9 mouse cellular contexts compared by ENCODE assay signal in genomic region chr2:25328440-25328839, GRCm38 (mm10). TPM values are rescaled to one million over a fixed set of nuclear protein-coding genes. Genes with fewer than 3 reads are reported as not detected.
DNase-seq lines count a peak whose midpoint lies in the region; ATAC-seq and TF ChIP-seq lines count a peak whose summit lies in the region.
"Had no signal": no experiment of that assay in that cellular context is flagged by ENCODE, and none has a peak within 500 bp of the region (broad histone marks: within the 10 kb centered on the region; RNA-seq: fewer than 3 reads in every experiment).

No protein-coding gene starts in this region.

- no peaks in the 10 kb centered on the region for H3K9me3 ChIP-seq in liver, embryonic 14.5 days (ENCODE audit: control insufficient read depth, low read length)
- H3K9me3 ChIP-seq: neural tube, embryonic 12.5 days had no signal

- no peak overlapping the region for H3K4me3 ChIP-seq in cerebellum, adult 2 months (replicated peaks; ENCODE audit: insufficient read depth, low read depth, low read length)
- no peak overlapping the region for H3K4me3 ChIP-seq in lung, adult 2 months (replicated peaks; ENCODE audit: extremely low read depth, low read depth, low read length)
- no peak overlapping the region for H3K4me3 ChIP-seq in liver, embryonic 14.5 days (ENCODE audit: insufficient read depth in 1 of 2, low read depth in 2 of 2, low read length in 2 of 2)
- H3K4me3 ChIP-seq: neural tube, embryonic 12.5 days had no signal

- no peak for TF ChIP-seq EP300 in liver, embryonic 14.5 days (IDR thresholded peaks at IDR 0.05; ENCODE audit: low read depth)

- H3K9ac ChIP-seq in liver, embryonic 14.5 days (replicated peaks), result no peak overlapping the region
- H3K9ac ChIP-seq: neural tube, embryonic 12.5 days had no signal

- peak; percentile 54 to 63 for DNase-seq in cerebellum, adult 2 months
- DNase-seq in cerebellum, adult 11 months, result no peak
- DNase-seq in lung, adult 2 months, result no peak
- DNase-seq in lung, postnatal 25 days (ENCODE audit: low spot score), result no peak
- DNase-seq in brain, embryonic 14.5 days (ENCODE audit: low read depth), result peak; percentile 63
- peak in 2 of 3 experiments; percentile 36 to 43 for DNase-seq in liver, embryonic 14.5 days (ENCODE audit: low read depth in 3 of 3, low spot score in 3 of 3)
- DNase-seq in spleen, postnatal 14 days (ENCODE audit: low spot score in 2 of 2), result no peak

- H3K36me3 ChIP-seq in liver, embryonic 14.5 days (replicated peaks; ENCODE audit: control insufficient read depth, insufficient read depth, low read depth), result no peaks in the 10 kb centered on the region
- H3K36me3 ChIP-seq: neural tube, embryonic 12.5 days had no signal

- TF ChIP-seq POLR2A in cerebellum, adult 2 months (IDR thresholded peaks at IDR 0.05; ENCODE audit: borderline replicate concordance, insufficient read depth, low read length), result no peak
- TF ChIP-seq POLR2A in lung, adult 2 months (IDR thresholded peaks at IDR 0.05; ENCODE audit: borderline replicate concordance, extremely low read depth, low read depth, low read length), result no peak
- no peak for TF ChIP-seq POLR2A in brain, embryonic 14.5 days (IDR thresholded peaks at IDR 0.05; ENCODE audit: borderline replicate concordance, extremely low read depth, insufficient read depth, insufficient read length, poor library complexity, severe bottlenecking)

- peaks cover 2% of the 10 kb centered on the region; the same call in 1 of the 2 replicates for H3K4me1 ChIP-seq in cerebellum, adult 2 months (ENCODE audit: control insufficient read depth, insufficient read depth, low read length)
- H3K4me1 ChIP-seq in lung, adult 2 months (ENCODE audit: control insufficient read depth, insufficient read depth, low read length), result peaks cover 4% of the 10 kb centered on the region; the same call in 1 of the 2 replicates
- peaks cover 10% of the 10 kb centered on the region in 2 experiments for H3K4me1 ChIP-seq in liver, embryonic 14.5 days (replicated peaks; ENCODE audit: control insufficient read depth in 2 of 2, insufficient read depth in 2 of 2, low read length in 1 of 2)

- no peaks in the 10 kb centered on the region for H3K27me3 ChIP-seq in cerebellum, adult 2 months (ENCODE audit: control insufficient read depth, insufficient read depth, low read length)
- H3K27me3 ChIP-seq in liver, embryonic 14.5 days (ENCODE audit: control insufficient read depth, insufficient read depth, low read length), result no peaks in the 10 kb centered on the region; the same call in 1 of the 2 replicates
- H3K27me3 ChIP-seq: neural tube, embryonic 12.5 days had no signal

- H3K27ac ChIP-seq in cerebellum, adult 2 months (ENCODE audit: insufficient read depth, low read length), result no peak overlapping the region
- no peak overlapping the region for H3K27ac ChIP-seq in liver, embryonic 14.5 days
- H3K27ac ChIP-seq: neural tube, embryonic 12.5 days had no signal

- H3K4me2 ChIP-seq in liver, embryonic 14.5 days (ENCODE audit: low read depth), result no peak overlapping the region
- H3K4me2 ChIP-seq: neural tube, embryonic 12.5 days had no signal

- WGBS in cerebellum, adult 2 months, result 22% methylated on average over 7 of the region's 7 CpGs
- WGBS in lung, adult 2 months, result 40% methylated on average over 7 of the region's 7 CpGs
- 35% methylated on average over 7 of the region's 7 CpGs for WGBS in liver, embryonic 14.5 days (ENCODE audit: insufficient replicate concordance)

- no peak for ATAC-seq in liver, embryonic 14.5 days (ENCODE audit: insufficient read depth)
- ATAC-seq in inflammation-experienced regulatory T-cells, adult 6 months, result no peak

- TF ChIP-seq CTCF in cerebellum, adult 2 months (IDR thresholded peaks at IDR 0.05; ENCODE audit: borderline replicate concordance, insufficient read depth, low read depth, low read length), result peak; percentile 75
- TF ChIP-seq CTCF in lung, adult 2 months (IDR thresholded peaks at IDR 0.05; ENCODE audit: insufficient read depth, low read length), result peak; percentile 37
- peak; percentile 60 for TF ChIP-seq CTCF in brain, embryonic 14.5 days (IDR thresholded peaks at IDR 0.05; ENCODE audit: borderline replicate concordance, extremely low read depth, insufficient read depth, insufficient read length)
- TF ChIP-seq CTCF in liver, embryonic 14.5 days (IDR thresholded peaks at IDR 0.05; ENCODE audit: low read depth), result peak; percentile 74

RNA-seq across cellular contexts. Expression of gene Man1b1, which starts 3.7 kb away (rescaled TPM):
- 33.2 and 34.1 TPM in 2 replicates for polyA plus RNA-seq in cerebellum, adult 2 months (2012; rRNA removed)
- polyA plus RNA-seq in lung, adult 2 months (2012; rRNA removed), result 14.4 and 18.1 TPM in 2 replicates
- 22.5 and 37.0 TPM in 2 replicates for polyA plus RNA-seq in brain, embryonic 14.5 days (2012; rRNA removed)
- polyA plus RNA-seq in liver, embryonic 14.5 days (2012; rRNA removed), result 5.3 and 6.6 TPM in 2 replicates
- 25.4 and 28.2 TPM in 2 replicates for polyA plus RNA-seq in liver, embryonic 14.5 days (2014; fragmentation: Nextera tagmentation; extraction: Ambion mirVana)
- 10 to 100 TPM; 21.2 to 24.3 (median 23.1) TPM for polyA plus RNA-seq in inflammation-experienced regulatory T-cells, adult 6 months (2017; shearing (Covaris generic))

RNA-seq across cellular contexts. Expression of gene Grin1, which starts 9.5 kb away (rescaled TPM):
- polyA plus RNA-seq in cerebellum, adult 2 months (2012; rRNA removed), result 282 and 290 TPM in 2 replicates
- polyA plus RNA-seq in lung, adult 2 months (2012; rRNA removed), result 0.46 and 0.52 TPM in 2 replicates
- 24.4 and 47.2 TPM in 2 replicates for polyA plus RNA-seq in brain, embryonic 14.5 days (2012; rRNA removed)
- 0.02 and 0.05 TPM in 2 replicates for polyA plus RNA-seq in liver, embryonic 14.5 days (2012; rRNA removed)
- 0.06 and 0.14 TPM in 2 replicates for polyA plus RNA-seq in liver, embryonic 14.5 days (2014; fragmentation: Nextera tagmentation; extraction: Ambion mirVana)
- polyA plus RNA-seq in inflammation-experienced regulatory T-cells, adult 6 months (2017; shearing (Covaris generic)), result not detected

RNA-seq across cellular contexts. Expression of gene Dpp7, which starts 27.7 kb away (rescaled TPM):
- 63.1 and 71.2 TPM in 2 replicates for polyA plus RNA-seq in cerebellum, adult 2 months (2012; rRNA removed)
- polyA plus RNA-seq in lung, adult 2 months (2012; rRNA removed), result 33.6 and 36.4 TPM in 2 replicates
- polyA plus RNA-seq in brain, embryonic 14.5 days (2012; rRNA removed), result 35.3 and 57.1 TPM in 2 replicates
- polyA plus RNA-seq in liver, embryonic 14.5 days (2012; rRNA removed), result 9.3 and 10.6 TPM in 2 replicates
- polyA plus RNA-seq in liver, embryonic 14.5 days (2014; fragmentation: Nextera tagmentation; extraction: Ambion mirVana), result 9.4 and 12.8 TPM in 2 replicates
- 10 to 100 TPM; 10.2 to 24.6 (median 21.1) TPM for polyA plus RNA-seq in inflammation-experienced regulatory T-cells, adult 6 months (2017; shearing (Covaris generic))

RNA-seq across cellular contexts. Expression of gene Uap1l1, which starts 37.0 kb away (rescaled TPM):
- polyA plus RNA-seq in cerebellum, adult 2 months (2012; rRNA removed), result 19.0 and 22.1 TPM in 2 replicates
- 59.5 and 65.3 TPM in 2 replicates for polyA plus RNA-seq in lung, adult 2 months (2012; rRNA removed)
- polyA plus RNA-seq in brain, embryonic 14.5 days (2012; rRNA removed), result 2.4 TPM in 2 replicates
- polyA plus RNA-seq in liver, embryonic 14.5 days (2012; rRNA removed), result 2.9 and 3.8 TPM in 2 replicates
- polyA plus RNA-seq in liver, embryonic 14.5 days (2014; fragmentation: Nextera tagmentation; extraction: Ambion mirVana), result 9.3 and 14.1 TPM in 2 replicates
- polyA plus RNA-seq in inflammation-experienced regulatory T-cells, adult 6 months (2017; shearing (Covaris generic)), result 10 to 100 TPM; 12.2 to 20.6 (median 18.3) TPM

RNA-seq across cellular contexts. Expression of gene Lrrc26, which starts 38.7 kb away (rescaled TPM):
- polyA plus RNA-seq in cerebellum, adult 2 months (2012; rRNA removed), result 0.20 and 0.21 TPM in 2 replicates
- 52.8 and 59.6 TPM in 2 replicates for polyA plus RNA-seq in lung, adult 2 months (2012; rRNA removed)
- 0.07 TPM in 1 of 2 replicates, not detected in the other for polyA plus RNA-seq in brain, embryonic 14.5 days (2012; rRNA removed)
- polyA plus RNA-seq in liver, embryonic 14.5 days (2012; rRNA removed), result not detected in 2 replicates
- not detected in 2 replicates for polyA plus RNA-seq in liver, embryonic 14.5 days (2014; fragmentation: Nextera tagmentation; extraction: Ambion mirVana)
- not detected for polyA plus RNA-seq in inflammation-experienced regulatory T-cells, adult 6 months (2017; shearing (Covaris generic))
- polyA plus RNA-seq: neural tube, embryonic 12.5 days had no signal

Comparison
In these comparisons a context has a peak if more than half of its experiments do, and no peak if none do; other contexts are left out.
1. DNase-seq: peak in cerebellum, adult 2 months (2 of 2), brain, embryonic 14.5 days (single experiment) and liver, embryonic 14.5 days (2 of 3); none in cerebellum, adult 11 months (single experiment), lung, adult 2 months (single experiment), lung, postnatal 25 days (single experiment) and spleen, postnatal 14 days (0 of 2).
2. RNA of gene Grin1, which starts 9.5 kb away (polyA plus RNA-seq): 282 to 290 TPM in cerebellum, adult 2 months and 24.4 to 47.2 TPM in brain, embryonic 14.5 days; 0.46 to 0.52 TPM in lung, adult 2 months, 0.02 to 0.14 TPM in liver, embryonic 14.5 days and not detected in inflammation-experienced regulatory T-cells, adult 6 months; every median in the first group is over 10 times any median in the second.
3. Peak in every context shown above with its lines, with median percentiles within 50 percentile points of each other: CTCF ChIP-seq.